Mouse (Mus musculus) cerebellum, adult 8-10 months (tissue): ENCODE data around the gene Gm2001.
"Not testable (repeated sequence)": the region's sequence is repeated elsewhere in the genome, so short reads cannot be mapped to it uniquely, and the experiment has no call there.

Experiments
- DNase-seq: peaks from one replicate; pipeline ENCODE4 v3.0.0; 2022

Gene Gm2001

GRCm38 (mm10) chr12:87842239-87842638 lies at the start of gene Gm2001:
TSS of gene Gm2001 (minus strand) at chr12:87842339.
- DNase-seq = not testable (repeated sequence)

GRCm38 (mm10) chr12:87873772-87874171 lies 31.6 kb upstream of the Gm2001 start, which contains the start of gene Gm2016:
TSS of gene Gm2016 (plus strand) at chr12:87874072.
- DNase-seq = not testable (repeated sequence)

GRCm38 (mm10) chr12:87864048-87864447 lies 21.9 kb upstream of the Gm2001 start:
- DNase-seq = not testable (repeated sequence)

- DNase-seq = not testable (repeated sequence)
These were observed 21.5 kb upstream of the Gm2001 start for GRCm38 (mm10) chr12:87863638-87864037.

- DNase-seq = not testable (repeated sequence)
These were observed 19.9 kb upstream of the Gm2001 start for GRCm38 (mm10) chr12:87861740-87862692.

- DNase-seq = not testable (repeated sequence)
These were observed 13.9 kb upstream of the Gm2001 start for GRCm38 (mm10) chr12:87856067-87856466.

- not testable (repeated sequence) for DNase-seq
These were observed 8.5 kb upstream of the Gm2001 start for GRCm38 (mm10) chr12:87850657-87851056.

- not testable (repeated sequence) for DNase-seq
These were observed 25.9 kb downstream of the Gm2001 start, which contains the start of gene BB287469 for GRCm38 (mm10) chr12:87816277-87816676. TSS of gene BB287469 (plus strand) at chr12:87816577.

GRCm38 (mm10) chr12:87797971-87798370 lies 44.2 kb downstream of the Gm2001 start:
- DNase-seq = not testable (repeated sequence)

GRCm38 (mm10) chr12:87795212-87795611 lies 46.9 kb downstream of the Gm2001 start, which contains the start of gene Gm21936:
TSS of gene Gm21936 (plus strand) at chr12:87795512.
- DNase-seq = not testable (repeated sequence)
